Mouse (Mus musculus): Measurements from ENCODE around the gene Acss1.

Gene Acss1

DNA sequence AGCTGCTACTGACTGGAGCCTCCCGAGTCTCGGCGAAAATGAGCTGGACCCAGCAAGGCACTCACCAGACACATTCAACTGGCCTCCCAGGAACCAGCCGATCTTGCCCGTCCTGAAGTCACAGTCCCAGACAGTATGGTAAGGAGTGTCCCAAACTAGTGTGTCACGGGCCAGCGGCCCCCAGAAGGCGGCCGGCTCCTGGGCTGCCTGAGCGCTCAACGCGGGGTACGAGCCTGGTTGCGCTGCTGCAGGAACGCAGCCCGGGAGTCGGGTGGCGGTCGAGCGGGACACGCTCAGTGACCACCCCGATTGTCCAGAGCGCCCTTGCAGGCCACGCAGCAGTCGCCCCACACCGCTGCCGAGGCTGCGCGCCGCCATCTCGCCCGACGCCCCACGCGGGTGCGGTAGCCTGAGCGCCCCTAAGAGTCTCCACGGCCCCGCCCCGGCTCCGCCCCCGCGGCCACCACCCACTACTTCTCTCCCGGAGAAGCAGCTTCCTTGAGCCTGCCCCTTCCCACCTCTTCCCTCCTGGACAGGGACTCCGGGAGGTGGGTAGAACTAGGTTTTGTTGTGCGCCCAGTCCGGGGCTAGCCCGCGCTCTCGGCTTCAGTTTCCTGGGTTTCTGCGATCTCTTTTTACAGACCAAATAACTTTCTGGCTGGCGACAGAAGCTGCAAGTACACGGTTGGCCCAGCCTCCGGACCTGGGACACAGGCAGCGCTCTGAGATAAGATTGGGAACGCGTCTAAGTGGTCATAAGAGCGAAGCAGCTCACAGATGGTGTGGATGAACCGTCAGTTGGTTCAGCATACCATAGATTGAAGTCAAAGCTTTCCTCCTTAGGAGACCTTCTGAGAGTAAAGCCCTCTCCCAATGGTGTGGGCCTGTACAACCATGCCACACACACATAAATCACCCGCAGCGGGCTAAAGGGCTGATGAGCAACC lies at the start of gene Acss1:
Gene Acss1 (minus strand): TSS at position 681 of the 947 bp plus-strand sequence.
- DNase-seq, result peak; percentile 67 to 86

DNA sequence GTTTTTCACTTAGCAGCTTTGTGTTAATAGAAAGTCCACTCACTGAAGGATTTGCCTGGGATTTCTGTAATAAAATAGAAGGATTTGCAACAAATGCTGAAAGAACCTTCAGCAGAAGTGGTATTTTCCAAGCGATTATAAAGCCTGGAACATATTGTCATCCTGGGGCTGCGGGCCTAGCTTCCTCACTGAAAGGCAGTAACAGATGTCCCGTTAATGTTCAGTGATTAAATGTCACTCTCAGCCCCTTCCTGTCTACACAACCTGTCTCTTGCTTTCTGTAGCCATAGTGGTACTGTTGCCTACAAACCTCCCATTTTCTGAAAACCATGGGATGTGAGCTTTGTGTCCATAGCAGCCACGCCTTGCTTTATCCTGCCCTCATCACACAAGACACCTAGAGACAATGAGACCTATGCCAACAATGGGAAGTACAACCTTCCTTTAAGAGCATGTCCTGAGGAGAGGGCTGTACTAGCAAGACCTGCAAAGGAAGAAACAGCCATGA lies 43.9 kb upstream of the Acss1 start:
- DNase-seq, result no peak

DNA sequence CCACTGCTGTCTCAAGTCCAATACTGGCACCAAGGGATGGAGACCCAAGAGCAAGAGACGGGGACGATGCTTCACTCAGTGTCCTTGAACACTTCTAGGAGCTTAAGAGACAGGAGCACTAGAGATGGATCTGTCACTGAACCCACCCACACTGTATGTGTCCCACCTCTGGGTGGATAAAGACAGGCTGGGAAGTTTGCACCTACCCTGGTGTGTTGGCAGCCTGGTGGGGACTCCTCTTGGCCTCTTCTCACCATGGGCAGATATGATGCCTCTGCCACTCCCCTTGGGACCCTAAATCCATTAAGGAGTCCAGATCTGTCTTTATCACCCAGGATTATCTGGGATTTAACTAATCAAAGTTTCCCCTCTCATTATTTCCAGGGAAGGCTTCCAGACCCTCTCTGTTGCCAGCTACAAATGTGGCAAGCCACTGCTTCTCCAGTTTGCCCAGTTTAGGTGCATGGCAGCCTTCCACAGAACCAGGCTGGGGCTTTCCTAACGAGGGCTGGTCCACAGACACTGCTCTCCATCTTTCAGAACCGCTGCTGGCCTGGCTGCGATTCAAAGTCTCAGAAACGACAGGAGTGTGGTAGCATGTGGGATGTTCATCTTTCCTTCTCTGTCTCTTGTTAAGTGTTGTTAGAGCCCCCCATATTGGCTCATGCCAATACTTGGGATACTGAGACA lies 23.3 kb upstream of the Acss1 start:
- DNase-seq, result no peak

- no peak for DNase-seq
Measured at GRCm38 (mm10) chr2:150690216-150690615, 21.9 kb upstream of the Acss1 start.

DNA sequence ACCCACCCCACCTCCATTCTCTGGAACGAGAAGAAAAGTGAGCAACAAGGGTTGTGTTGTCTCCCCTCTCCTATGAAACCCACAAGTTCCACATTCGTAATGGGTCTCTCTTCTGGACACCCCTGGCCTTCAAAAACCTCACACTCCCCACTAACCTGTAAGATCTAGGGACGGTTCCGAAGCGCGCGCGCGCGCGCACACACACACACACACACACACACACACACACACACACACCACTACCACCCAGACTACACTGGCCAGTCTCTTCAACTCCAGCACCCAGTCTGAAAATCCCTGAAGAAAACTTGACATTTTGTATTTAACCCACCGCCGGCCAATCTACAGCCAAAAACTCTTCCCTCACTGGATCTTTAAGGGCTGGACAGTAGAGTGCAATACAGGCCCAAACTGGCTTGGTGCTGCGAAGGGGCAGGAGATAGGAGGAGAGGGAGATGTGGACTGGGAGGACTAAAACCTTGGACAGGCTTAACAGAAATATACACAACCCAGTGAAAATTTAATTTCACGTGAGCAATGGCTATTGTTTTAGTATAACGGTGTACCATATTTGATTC lies 21.0 kb upstream of the Acss1 start, which contains the start of gene Vsx1:
Gene Vsx1 (minus strand): TSS at position 138 of the 578 bp plus-strand sequence.
- DNase-seq, result no peak

DNA sequence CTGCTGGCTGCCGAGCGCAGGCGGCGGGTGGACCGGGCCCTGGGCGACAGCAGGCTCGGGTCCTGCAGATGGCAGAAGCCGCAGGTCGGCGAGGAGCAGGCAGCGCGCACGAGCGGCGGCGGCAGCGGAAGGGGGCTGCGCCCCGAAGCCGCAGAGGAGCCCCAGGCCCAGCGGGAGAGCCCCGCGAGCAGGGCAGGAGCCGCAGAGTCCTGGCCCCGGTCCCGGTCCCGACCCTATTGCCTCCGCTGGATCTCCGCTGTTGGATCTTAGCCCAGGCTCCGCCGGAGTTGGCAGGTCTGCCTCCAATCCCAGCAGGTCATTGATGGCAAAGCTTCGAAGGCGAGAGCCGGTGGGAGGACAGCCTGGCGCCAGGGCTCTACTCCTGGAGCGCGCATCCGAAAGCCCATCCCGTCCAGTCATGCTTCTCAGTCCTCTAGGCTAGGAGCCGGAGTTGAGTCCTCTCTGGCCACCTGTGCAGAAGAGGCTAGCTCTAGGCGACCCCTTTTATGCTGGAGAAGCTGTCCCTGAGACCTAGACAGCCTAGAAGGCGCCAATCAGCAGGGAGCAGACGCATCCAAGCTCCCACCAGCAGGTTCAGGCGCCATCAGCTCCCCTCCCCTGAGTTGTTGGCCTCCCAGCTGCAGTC lies 20.4 kb upstream of the Acss1 start:
- DNase-seq, result no peak

DNA sequence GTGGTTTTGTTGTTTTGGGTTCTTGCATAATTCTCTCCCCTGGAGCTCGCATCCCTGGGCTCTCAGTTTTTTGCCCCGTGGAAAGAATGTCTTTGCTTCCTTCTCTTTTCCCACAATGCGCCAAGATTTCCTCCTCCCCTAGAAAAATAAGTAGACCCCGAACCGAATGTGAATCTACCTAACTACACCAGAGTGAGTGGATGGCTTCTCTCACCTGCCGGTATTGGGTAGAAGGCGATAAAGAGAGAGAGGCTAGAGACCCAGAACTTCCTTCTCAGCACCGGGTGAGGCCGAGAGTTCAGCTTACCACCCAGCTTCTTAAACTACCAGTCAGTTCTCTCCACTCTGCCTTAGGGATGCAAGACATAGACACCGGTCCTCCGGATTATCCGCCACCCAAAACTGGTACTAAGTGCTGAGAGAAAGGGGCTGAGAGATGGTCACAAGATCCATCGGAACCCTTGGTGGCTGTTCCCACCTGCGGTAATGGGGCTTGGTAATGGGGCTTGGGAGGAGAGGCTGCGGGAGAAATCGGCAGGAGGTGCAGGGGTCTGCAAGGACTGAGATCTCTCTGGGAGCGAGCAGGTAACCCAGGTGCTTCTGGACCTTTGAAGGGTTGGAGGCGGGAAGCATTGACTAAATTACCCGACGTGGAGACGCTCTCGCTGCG lies 19.7 kb upstream of the Acss1 start:
- DNase-seq, result no peak

- no peak for DNase-seq
Measured at GRCm38 (mm10) chr2:150685389-150685788, 17.1 kb upstream of the Acss1 start.

- no peak for DNase-seq
Measured at GRCm38 (mm10) chr2:150684451-150684850, 16.2 kb upstream of the Acss1 start.

DNA sequence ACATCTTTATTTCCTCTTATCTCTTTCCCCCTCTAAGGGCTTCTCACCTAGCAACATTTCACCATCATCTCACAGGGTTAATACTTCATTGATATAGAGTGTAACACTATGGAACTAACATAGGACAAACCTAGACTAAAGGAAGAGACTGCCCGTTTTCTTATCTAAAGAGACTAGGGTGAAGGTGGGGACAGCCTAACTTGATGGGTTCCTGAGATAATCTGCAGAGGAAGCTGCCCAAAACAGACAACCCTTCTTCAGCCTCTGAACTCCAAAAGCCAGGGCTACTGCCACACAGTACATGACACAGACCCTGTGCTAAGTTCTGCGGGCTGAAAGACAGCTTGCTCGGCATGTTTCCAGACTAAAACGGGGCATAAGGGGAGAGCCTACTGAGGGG lies 13.3 kb upstream of the Acss1 start:
- no peak for DNase-seq

DNA sequence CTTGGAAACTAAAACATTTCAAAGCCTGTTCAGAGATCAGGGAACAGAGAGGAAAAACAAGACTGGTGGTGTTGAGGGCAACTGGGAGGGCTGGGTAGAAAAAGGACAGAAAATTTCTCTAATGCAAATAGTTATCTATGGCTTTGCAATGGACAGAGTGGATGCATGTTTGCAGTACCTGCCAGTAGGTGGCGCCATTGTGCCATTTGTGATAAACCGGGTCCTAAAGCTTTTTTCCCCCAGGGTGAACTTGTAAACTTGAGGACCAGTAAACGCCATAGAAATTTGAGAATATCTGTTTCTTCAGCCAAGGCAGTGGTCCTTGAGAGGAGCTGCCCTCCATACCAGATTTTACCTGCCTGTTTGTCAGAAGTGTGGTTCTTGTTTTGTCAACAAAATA lies 10.1 kb upstream of the Acss1 start:
- DNase-seq, result peak; percentile 48 to 73

DNA sequence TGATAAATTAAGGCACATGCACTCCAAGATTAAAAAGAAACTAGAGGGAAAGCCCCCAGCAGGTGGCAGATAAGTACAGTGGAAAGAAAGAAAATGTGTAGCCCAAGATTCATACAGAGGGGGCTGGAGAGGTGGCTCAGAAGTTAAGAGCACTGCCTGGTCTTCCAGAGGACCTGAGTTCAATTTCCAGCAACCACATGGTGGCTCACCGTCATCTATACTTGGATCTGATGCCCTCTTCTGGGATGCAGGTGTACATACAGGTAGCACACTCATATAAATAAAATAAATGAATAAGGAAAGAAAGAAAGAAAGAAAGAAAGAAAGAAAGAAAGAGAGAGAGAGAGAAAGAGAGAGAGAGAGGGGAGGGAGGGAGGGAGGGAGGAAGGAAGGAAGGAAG lies 7.2 kb upstream of the Acss1 start:
- no peak for DNase-seq

DNA sequence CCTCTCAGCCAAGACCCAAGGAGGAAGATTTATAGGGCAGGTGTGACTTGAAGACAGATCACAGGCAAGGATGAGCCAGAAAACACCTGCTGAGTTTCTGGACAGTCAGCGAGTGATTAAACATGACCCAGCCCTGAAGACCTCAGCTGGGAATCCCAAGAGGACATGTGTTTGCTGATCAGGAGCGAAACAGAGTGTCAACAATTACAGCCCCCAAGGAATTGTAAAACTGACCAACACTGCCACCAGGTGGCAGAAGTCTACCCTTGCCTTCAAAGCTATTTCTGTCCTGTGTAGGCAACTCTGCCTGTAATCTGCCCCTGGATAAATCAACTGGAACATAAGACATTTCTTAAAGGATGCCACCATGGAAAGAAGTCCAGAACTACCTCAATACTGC lies 6.6 kb upstream of the Acss1 start:
- DNase-seq, result peak; percentile 50 to 68

DNA sequence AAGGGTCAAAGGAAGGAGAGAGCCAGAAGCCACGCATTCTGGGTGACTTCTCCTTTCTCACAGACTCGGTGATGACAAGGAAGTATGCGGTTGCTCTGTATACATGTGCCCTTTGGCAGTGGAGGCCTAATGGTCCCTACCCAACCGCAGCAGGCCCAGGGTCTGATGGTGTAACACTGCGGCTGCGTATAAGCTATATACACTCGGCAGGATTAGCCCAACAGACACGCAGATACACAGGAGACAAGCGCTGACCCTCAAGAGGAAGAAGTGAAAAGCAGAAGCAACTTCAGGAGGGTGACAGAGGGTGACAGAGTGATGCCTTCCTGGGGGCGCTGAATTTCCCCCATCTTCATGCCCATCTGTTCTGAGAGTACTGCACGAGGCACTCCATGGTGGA lies 5.6 kb upstream of the Acss1 start:
- peak; percentile 52 to 62 for DNase-seq

DNA sequence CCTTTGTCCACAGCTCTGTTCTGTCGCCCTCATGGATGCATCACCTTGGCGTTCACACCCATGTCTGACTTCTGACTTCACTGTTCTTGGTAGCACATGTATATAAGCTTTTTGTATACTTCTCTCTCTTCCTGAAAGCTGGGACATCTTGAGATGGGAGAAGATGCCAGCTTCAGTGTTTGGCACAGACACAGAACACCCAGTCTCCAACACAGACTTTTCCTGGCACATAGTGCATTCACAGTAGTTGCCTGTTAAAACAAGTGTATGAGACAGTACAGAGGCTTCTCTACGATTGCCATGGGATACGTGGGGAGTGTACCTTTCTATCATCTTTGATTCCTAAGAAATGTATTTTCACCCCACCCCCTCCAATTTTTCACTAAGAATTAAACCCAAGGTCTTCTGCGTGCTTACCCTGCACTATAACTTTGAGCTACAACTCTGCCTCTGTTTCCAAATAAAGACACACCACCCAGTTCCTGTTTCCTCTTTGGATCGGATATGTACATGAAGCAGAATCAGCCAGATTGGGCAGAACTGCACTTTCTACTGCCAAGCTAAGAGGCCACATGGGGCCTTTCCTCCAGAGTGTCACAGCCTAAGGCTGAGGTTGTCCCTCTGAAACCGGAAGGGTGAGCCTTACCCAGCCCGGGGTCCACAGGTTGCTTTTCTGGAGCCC lies 3.5 kb upstream of the Acss1 start:
- DNase-seq, result no peak

- DNase-seq, result no peak
Measured at GRCm38 (mm10) chr2:150670926-150671325, 2.6 kb upstream of the Acss1 start.

GRCm38 (mm10) chr2:150669454-150670045 lies 1.2 kb upstream of the Acss1 start:
- DNase-seq, result peak; percentile 45 to 65

DNA sequence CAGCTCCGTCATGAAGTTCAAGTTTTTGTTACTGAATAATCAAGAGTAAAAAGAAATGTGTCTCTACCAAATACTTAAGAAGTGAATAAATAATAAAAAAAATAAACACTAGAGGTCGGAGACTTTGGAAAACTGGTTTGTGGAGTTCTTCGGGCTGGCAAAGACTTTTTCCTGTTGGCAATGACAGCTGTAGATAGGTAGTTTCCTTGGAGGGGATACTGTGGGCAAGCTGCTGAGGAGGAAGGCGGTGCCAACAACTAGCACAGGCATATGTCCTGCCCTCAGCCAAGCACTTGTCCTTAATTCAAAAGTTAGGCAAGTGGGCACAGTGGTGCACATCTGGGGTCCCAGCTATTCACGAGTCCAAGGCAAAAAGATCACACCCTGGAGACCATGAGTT lies 656 bp upstream of the Acss1 start:
- DNase-seq, result no peak

DNA sequence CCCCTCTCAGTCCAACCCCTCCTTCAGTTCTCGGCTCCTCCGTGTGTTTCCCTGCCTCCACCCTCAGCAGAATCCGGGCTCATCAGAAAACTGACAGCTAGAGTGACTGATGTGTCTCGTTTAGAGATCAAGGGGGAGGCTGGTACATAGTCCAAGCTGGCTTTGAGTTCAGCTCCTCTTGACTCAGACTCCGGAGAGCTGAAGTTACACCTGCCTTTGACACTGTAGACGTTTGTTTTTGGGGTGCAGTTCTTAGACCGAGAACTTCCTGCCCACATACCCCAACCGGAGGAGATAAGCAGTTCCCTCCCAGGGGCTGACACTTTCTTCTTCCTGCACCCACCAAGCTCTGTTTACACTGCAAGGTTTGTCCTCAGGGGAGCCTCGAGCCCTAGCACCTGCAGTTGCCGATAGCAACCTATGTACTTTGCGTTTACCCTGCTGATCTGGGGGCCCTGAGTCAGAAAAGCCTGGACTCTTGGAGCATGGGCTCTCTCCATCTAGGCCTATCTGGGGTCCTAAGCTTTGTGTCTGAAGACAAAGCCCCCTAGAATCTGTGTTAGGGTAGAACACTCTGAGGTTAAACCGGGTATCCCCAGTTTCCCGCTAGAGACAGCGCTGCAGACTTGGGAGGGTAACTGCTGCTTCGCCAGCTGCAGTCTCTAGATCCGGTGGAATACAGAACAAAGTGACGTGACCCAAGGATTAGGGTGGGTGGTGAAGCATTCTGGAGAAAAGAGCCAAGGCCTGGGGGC lies 1.1 kb downstream of the Acss1 start:
- peak; percentile 63 to 65 for DNase-seq

- DNase-seq, result peak in 1 of 2 experiments; percentile 31
Measured at GRCm38 (mm10) chr2:150666723-150667064, 1.6 kb downstream of the Acss1 start.

All from spleen, adult 18-20 months (tissue).